Mouse (Mus musculus) spleen, postnatal 10 days (tissue): ENCODE measurements at regions not wholly inside any gene's neighbourhood (a gene's known extent, or its start where the extent isn't known, plus 50 kb on each side); places are given as distances from the start of the nearest gene placed in this dataset.

Source experiments
- DNase-seq, 2 experiments: peaks; one replicate each; pipeline ENCODE4 v3.0.0; 2021 to 2022; ENCODE audit warnings: low spot score in 2 of 2

GRCm38 (mm10) chr7:75398904-75399724 lies 56.2 kb upstream of the Akap13 start:
- DNase-seq, result peak in 1 of 2 experiments; percentile 38

- DNase-seq, result no peak
These were observed 54.9 kb upstream of the Akap13 start for GRCm38 (mm10) chr7:75400471-75400870.

DNA sequence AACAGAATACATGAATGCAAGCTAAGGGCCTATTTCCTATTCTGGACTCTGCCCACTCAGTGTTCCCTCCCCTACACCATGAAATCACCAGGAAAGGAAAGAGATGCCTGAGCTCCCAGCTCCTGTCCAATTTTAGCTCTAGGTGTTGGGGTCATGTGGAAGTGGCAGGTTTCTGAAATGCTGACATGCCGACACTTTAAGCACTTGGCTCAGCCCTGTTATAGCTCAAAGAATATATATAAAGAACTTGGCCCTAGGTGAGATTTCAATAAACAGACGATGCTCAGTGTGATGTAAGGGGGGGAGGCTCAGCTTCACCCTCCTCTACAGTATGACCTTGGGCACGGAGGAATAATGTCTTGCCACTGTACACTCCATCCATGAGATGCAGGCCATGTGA lies 50.4 kb upstream of the Akap13 start:
- no peak for DNase-seq
